Mouse (Mus musculus) adrenal gland, adult 8-10 months (tissue): ENCODE measurements around the gene Tmem222. TPM values are rescaled to one million over a fixed set of nuclear protein-coding genes. Genes with fewer than 3 reads are reported as not detected.

Experiments used
- DNase-seq: peaks from one replicate; pipeline ENCODE4 v3.0.0; 2022
- total RNA-seq, 4 experiments: library from RNA; stranded (reverse); gene quantifications; 2 replicates each; pipeline ENCODE4 v1.2.4; 2022

Tmem222 gene
- 10 to 100 TPM; 74.7 to 93.2 (median 83.1) TPM for total RNA-seq

DNA sequence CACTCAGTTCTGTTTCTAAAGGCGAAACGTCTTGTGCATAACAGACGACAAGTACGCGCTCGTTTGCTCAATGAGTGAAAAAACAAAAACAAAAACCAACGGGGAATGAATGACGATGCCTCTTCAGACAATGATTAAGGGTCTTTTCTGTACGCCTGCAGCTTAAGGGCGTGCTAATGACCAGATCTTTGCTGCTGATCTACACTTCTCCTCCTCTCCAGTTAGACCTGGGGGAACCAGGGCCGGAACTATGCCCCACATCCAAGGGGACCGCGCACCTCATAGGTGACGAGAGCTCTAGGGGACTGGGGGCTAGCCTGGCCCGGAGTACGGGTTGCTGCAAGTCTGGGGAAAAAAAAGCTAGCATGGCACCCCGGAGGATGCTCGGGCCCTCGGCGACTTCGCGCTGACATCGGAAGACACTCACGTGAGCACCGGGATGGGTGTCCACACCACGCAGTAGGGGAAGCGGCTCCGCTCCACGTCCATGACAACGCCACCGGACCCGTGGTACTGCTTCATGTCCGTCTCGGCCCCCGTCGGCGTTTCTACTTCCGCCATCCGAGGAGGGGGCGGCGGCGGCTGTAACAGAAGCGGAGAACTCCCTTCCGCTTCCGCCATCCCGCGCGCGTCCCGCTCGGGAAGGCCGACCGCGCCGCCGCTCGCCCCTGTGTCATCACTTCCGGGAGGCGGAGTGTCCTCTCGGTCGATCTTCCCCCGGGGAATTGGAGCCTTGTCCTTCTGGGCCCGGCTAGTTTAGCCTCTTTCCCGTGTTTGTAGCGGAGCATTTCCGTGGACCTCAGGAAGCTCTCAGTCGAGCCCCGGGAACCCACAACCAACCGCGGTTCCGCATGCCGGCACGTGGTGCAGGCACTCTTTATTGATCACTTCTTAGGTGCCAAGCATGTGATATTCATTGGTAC, at the start of gene Tmem222:
Gene Tmem222 (minus strand): TSS at position 689 of the 923 bp plus-strand sequence.
- peak; percentile 95 for DNase-seq

DNA sequence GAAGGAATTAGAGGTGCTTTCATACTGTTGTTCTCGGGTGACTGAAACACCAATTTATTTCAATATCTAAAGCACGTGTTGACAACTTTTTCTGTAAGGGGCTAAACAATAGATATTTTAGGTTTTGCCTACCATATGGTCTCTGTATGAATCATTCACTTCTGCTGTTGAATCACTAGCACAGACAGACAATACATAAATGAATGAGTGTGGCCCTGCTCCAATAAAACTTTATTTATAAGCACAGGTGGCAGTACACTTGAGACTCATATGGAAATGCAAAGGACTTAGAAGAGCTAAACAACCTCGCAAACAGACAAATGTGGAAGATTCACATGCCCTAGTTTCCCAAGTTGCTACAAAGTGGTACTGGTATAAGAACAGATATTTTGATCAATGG, 42.1 kb upstream of the Tmem222 start:
- no peak for DNase-seq

DNA sequence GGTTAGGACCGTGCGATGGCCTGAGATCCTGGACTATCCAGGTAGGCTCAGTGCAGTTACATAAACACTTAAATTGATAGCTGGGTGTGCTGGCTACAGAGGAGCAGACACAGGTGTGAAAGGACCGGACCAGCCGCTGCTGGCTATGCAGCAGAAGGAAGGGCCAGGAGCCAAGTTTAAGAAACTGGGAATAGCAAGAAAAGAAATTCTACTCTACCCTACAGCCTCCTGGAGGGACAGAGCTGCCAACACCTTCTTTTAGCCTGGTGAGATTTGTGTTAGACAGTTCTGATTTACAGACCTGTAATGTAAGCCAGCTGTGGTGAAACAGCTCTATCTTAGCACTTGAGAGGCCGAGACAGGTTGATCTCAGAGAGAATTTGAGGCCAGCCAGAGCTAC, 38.4 kb upstream of the Tmem222 start:
- no peak for DNase-seq

DNA sequence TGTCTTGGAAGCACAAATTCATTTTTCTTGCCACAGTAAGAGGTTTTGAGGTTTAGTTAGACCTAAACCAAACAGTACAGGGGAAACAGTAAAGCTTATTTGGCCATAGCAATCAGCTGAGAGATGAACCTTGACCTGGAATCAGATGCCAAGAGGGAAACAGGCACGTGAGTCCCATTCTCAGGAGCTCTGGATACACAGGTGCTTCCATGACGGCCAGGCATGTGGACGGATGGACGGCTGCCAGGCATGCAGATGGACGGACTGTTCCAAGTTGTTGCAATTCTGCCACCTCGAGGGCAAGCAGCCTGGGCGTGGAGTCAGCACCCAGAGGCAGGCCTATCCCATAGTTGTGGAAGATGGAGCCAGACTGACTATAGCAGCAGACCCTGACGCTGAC, 37.3 kb upstream of the Tmem222 start:
- no peak for DNase-seq

DNA sequence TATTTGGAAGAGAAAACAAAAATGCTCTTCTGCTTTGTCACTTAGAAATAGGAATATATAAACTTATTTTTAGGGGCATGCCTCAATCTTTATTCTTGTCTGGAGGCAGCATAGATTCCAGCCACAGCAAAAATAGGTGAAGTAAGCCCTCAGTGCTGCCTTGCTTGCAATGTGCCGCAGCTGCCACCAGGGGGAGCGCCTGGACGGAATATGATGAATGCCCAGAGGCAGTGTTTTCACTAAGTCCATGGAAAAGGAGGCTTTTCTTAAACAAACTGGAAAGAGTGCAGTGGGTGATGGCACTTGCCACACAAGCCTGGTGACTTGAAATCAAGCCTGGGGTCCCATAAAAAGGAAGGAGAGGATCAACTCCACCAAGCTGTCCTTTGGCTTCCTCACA, 32.4 kb upstream of the Tmem222 start:
- DNase-seq = peak; percentile 62

DNA sequence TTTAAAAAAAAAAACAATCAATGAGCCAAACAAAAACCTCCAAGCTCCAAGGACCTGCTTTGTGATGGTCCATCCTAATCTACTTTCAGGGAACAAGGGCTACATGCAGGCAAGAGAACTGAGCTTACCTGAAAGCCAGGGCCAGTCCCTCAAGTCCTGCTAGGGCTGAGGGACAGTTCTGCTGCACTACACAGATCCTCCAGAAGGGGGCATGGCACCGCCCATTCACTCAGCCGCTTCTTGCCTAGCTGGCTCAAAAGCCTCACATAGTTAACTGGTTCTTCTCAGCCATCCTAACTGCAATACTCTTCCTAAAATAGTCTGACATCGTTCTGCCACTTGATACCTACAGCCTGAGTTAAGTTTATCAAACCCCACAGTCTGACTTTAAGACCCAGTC, 29.7 kb upstream of the Tmem222 start:
- DNase-seq = no peak

DNA sequence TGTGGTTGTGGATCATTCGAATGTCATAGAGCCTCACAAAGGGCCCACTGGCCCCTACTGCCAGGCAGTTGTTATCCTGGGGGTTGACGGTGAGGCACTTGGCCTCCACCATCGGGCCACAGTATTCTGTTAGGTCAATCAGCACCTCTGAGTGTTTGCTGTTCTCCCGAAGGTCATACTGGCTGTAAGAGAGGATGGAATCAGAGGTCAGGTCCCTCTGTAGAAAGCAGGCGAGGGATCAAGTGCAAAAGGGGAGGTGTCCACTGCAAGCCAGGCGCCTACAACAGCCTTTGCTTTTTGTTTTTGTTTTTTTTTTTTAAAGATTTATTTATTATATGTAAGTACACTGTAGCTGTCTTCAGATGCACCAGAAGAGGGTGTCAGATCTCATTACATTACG, 28.2 kb upstream of the Tmem222 start:
- DNase-seq = no peak

DNA sequence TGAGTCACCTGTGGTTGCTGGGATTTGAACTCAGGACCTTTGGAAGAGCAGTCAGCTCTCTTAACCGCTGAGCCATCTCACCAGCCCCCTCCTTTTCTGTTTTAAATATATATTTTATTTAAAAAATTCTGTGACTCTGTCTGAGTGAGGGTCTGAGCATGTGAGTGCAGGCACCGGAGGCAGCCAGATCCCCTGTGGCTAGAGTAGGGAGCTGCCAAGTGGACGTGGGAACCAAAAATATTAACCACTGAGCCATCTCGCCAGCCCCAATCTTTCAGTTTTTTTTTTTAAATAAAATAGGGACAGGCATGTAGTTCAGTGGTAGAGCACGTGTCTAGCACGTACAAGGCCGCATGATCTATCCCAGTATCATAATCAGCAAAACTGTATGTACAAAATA, 27.2 kb upstream of the Tmem222 start:
- DNase-seq = no peak

DNA sequence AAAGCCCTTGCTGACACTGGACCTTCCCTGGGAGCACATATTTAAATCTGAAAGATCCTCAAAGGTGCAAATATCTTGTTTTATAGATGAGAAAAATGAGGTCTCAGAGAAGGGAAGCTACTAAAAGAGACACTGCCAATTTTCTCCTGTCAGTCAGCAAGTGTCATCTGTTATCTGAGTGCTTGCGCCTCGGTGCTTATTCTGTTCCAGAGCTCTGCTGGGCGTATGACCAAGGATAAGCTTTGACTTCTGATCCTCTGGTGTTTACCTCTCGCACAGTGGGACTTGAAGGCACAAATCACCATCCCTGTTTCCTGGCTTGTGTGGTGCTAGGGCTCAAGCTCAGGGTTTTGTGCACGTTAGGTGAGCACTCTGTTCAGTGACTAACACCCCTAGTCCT, 25.1 kb upstream of the Tmem222 start:
- DNase-seq = no peak

DNA sequence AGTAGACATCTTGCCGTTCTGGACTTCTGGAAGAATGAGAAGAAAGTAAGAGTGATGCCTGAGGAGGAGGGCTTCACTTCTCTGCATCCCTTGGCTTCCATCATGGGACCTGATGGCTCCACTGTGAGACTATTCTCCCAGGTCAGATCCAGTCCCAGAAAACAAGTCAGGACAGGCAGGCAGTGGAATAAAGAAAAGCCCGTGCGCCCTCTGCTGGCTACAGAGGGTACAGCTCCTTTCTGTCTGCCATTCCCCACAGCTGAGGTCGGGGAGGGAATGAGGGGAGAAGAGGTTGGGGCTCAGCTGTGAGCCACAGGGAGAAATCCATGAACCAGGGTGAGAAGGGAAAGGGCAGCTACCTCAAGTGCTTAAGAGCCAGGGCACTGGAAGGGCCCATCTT, 24.2 kb upstream of the Tmem222 start:
- DNase-seq = no peak

DNA sequence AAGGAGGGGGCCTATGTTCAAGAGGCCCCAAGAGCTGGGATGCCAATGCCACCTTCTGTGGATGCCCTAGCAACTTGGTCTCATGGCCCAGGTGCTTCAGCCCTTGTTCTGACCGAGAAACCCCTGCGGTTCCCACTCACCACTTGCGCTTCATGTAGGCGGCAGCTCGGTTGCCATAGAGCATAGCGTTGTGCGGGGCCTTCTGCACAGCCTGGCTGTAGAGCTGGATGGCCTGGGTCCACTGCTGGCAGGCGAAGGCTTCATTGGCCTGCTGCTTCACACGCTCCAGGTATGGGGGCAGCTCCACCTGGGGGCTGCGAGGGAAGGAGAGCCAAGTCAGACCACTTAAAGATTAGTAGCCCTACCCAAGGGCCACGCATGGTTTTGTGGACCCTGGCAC, 22.8 kb upstream of the Tmem222 start:
- DNase-seq = no peak

DNA sequence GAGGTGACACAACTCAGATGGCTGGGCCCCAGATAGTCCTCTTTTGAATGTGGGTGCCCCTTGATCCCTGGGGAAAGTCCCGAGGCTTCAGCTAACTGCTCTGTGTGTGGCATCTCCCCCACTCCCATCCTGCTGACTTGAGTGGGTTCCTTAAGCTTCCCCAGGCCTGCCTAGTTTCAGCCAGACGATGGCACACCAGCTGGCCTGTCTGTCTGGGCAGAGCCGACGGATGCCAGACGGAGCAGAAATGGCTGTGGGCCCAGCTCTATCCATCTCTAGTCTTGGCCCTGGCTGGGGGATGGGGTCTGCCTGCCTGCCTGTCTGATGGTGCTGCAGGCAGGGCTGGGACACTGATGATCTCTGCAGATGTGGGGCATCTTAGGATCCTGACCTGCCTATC, 22.1 kb upstream of the Tmem222 start:
- no peak for DNase-seq

DNA sequence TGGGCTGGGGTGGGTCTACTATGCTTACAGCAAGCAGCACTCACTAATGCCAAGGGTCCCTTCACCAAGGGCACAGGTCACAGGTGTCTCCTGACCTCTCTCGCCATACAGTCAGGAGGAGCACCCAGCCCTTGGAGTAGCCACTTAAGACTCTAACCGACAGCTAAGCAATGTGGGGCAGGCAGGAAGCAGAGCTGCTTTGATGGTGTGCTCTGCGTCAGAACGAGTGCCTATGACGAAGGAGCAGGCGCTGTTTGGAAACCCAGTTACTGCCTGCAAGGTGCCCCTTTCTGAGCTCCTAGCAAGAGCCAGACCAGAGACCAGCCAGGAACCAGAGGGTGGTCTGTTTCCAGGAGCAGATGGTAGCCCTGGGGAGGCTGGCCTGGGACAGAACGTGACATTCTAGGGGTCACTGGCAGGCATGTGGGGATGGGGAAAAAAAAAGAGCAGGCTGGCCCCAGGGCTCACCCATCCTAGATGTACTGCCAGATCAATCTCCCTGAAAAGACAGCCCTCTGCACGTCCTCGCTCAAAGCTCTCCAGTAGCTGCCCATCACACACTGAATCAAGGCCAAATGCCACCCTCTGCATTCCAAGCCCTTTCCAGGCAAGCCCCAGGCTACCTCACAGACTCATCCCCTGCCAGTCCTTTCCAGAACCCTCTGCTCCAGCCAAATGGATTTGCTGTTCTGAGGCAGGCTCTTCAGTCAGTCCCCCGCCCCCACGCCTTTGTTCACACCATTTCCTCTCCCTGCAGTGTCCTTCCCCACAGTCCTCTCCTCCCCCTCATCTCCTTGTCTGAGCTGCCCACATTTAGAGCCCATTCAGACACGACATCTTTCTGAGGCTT, 21.1 kb upstream of the Tmem222 start:
- peak; percentile 52 for DNase-seq

DNA sequence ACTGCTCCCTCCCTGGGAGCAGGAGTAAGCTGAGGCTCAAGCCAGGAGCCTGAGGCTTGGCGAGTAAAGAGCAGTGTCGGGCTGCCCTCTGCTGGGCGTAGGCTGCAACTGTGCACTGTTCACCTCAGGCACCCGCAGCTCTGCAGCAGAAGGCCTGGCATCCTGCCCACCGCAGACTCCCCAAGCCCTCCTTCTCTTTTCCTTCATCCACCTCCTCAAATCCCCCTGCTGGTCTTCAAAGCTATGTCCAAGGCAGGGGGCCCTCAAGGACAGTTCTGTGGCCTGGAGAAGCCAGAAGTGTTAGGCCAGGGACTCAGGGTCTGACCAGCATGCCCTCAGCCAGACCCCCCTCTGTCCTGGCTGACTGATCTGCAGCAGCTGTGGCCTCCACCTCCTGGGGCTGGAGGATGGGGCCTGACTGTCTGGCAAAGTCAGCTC, 20.2 kb upstream of the Tmem222 start:
- peak; percentile 64 for DNase-seq

DNA sequence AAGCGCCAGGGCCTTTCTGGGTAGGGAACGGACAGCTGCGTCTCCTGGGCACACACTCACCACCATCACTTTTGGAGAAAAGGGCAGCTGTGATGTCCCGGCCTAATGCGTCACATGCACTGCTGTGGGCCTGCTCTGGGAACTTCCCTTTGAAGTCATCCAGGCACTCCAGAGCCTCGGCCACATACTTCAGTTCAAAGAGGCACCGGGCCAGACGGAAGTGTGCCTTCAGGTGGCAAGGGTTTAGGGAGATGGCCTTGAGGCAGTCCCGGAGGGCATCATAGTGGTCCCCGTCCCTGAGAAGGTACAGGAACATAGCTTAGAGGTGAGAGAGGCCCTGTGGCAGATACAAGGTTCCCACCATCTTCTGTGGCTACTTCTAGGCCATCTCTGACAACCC, 19.8 kb upstream of the Tmem222 start:
- peak; percentile 47 for DNase-seq

DNA sequence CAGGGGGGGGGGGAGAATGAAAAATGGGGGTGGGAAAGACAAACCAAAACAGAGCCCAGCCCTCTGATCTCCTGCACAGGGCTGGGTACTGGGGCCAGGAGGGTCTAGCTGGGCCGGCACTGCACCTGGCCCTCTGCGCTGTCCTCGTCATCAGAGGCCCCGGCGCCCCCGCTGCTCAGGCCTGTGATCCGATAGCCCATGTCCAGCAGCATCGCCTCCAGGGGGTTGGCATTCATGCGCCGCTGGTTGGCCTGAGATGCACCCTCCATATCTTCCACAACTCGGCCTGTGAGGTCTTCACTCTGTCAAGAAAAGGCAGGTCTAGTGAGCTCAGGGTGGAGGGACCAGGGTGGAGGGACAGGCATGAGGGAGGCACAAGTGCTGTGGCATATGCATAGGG, 16.5 kb upstream of the Tmem222 start:
- no peak for DNase-seq

DNA sequence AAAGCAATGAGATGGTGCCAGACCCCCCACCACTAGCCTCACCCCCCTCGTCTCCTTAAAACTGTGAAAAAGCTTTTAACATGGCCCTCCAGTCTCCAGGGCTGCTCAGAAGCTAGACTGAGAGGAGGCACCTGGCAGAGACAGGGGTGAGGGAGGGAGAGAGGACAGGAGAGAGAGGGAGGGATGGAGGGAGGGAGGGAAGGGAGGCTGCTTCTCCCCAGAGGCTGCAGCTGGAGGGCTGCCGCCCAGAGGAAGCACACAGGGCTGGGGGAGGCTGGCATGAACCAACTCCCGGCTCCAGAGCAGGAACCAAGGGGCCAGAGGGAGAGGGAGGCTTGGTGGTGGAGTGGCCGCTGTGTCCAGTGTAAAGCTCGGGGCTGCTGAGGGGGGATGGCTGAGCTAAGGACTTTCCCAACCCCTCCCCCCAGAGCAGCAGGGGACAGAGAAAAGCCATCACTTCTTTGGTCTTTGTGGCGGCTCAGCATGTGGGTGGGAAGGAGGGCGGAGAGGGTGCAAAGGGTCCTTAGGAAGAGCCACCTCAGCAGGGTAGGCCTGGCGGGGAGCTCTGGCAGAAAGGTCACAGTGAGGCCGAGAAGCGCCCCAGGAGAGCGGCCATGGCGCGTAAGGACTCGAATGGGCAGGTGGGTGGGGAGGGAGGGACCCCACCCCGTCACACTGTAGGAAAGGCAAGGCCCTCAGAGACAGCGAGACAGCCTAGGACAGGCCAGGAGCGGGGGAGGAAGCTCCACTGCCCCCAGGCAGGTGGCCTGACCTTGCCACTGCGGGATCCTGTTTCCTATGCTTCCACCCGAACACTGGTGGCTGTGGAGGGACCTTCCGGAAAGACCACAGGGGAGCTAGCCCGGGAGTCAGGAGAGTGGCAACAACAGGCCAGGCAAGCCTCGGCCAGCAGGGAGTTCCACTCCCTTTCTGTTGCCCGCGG, 15.6 kb upstream of the Tmem222 start:
- DNase-seq = no peak

DNA sequence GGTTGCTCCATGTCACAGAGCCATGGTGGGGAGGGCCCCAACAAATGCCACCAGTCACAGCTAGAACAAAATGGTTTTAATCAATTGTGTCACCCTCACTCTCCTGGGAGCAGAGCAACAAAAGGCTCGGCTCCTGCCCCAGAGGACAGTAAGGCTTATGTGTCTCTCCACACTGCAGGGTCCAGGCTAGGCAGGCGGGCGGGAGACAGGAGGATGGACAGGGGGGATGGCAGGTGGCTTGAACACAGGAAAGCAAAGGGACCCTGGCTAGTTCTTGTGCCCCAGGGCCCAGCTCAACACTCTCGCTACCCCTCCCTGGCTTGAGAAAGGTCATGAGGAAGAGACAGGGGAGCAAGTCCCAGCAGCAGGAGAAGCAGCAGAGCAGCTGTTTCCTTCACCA, 14.8 kb upstream of the Tmem222 start:
- DNase-seq = no peak

DNA sequence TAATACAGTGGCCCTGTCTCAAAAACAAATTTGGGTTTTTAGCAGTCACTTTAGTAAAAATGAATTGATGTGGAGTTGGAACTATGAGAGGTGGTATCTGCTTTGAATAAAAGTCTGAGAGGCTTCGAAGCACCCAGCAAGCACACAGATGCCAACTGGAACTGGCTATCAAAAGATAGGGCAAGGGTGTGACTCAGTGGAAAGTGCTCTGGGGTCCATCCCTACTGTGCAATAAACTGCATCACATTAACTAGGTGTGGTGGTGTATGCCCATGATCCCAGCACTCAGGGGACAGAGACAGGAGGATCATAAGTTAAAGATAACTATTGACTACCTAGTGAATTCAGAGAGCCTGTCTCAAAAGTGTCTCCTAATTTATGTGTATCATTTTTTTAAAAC, 13.7 kb upstream of the Tmem222 start:
- no peak for DNase-seq

DNA sequence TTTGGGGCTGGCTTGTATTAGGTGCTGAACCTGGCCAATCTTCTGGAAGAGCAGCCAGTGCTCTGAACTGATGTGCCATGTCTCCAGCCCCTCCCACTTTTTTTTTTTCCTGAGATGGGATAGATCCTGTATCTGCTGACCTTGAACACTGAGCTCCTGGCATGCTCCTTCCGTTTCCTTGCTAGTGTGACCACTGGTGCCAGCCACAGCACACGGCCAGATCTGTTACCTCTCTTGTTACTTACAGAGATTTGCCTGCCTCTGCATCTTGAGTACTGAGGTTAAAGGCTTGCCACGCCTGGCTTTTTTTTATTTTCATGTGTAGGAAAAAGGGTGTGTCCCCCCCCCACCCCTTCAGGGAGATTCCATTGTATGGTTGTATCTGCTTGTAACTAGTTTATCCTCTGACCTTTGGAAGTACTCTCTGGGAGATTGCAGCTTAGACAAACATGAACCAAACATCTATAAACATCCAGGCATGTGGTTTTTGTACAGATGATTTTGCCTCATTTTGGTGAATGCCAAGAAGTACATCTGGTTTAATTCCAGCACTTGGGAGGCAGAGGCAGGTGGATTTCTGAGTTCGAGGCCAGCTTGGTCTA, 9.0 kb upstream of the Tmem222 start:
- no peak for DNase-seq

DNA sequence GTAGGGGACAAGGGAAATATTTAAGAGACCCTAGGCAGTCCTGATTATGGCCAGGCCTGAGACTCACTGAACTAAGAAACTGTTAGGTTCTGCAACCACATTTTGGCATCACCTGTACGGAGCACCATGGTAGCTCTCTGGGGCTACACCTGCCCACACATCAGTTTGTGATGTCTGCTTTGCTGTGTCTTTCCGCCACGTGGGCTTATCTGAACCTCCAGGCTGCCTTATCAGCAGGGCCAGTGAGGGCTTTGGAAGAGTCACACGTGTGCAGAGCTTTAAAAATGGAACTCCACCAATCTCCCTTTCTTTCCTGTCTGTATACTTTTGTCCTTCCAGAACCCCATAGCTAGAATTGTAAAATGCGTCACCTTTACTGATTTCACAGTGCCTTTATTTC, 8.4 kb upstream of the Tmem222 start:
- no peak for DNase-seq

DNA sequence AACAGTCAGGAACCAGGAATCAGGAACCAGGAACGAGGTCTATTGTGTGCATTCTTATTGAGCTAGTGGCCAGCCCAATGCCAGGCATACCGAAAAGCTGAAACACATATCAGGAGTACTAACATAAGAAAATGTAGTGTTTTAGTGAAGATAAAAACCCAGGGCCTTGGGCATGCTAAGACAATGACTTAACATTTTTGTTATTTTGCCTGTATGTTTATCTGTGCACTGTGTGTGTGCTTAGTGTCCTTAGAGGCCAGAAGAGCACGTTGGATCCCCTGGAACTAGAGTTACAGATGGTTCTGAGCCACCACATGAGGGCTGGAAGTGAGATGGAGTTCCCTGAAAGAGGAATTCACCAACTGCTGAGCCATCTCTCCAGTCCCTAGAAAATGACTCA, 7.7 kb upstream of the Tmem222 start:
- DNase-seq = no peak
